Mouse (Mus musculus) MN1 (cell line): Measurements from ENCODE around the gene Cdyl.
A peak's percentile ranks its signal among the peaks of the same experiment; 100 is the strongest.
"Not testable (repeated sequence)": the region's sequence is repeated elsewhere in the genome, so short reads cannot be mapped to it uniquely, and the experiment has no call there.

Experiments
- DNase-seq: peaks from one replicate; pipeline ENCODE4 v3.0.0-alpha.2; 2016; ENCODE audit warnings: low spot score

The Cdyl gene

GRCm38 (mm10) chr13:35805727-35806126 lies 146.1 kb downstream of the Cdyl start:
- DNase-seq = no peak

GRCm38 (mm10) chr13:35806165-35806564 lies 146.5 kb downstream of the Cdyl start:
- no peak for DNase-seq

GRCm38 (mm10) chr13:35807016-35807415 lies 147.4 kb downstream of the Cdyl start:
- DNase-seq = no peak

- no peak for DNase-seq
These were observed 147.9 kb downstream of the Cdyl start for GRCm38 (mm10) chr13:35807525-35807924.

- no peak for DNase-seq
These were observed 148.3 kb downstream of the Cdyl start for GRCm38 (mm10) chr13:35807940-35808339.

- DNase-seq = no peak
These were observed 149.9 kb downstream of the Cdyl start for GRCm38 (mm10) chr13:35809252-35810159.

GRCm38 (mm10) chr13:35810160-35810537 lies 150.5 kb downstream of the Cdyl start:
- no peak for DNase-seq

GRCm38 (mm10) chr13:35811361-35812190 lies 151.9 kb downstream of the Cdyl start:
- DNase-seq = no peak

- DNase-seq = no peak
These were observed 152.5 kb downstream of the Cdyl start for GRCm38 (mm10) chr13:35812191-35812440.

- DNase-seq = no peak
These were observed 153.9 kb downstream of the Cdyl start for GRCm38 (mm10) chr13:35813348-35814127.

GRCm38 (mm10) chr13:35815205-35815726 lies 155.6 kb downstream of the Cdyl start:
- no peak for DNase-seq

- peak; percentile 14 for DNase-seq
These were observed 156.2 kb downstream of the Cdyl start for GRCm38 (mm10) chr13:35815782-35816368.

GRCm38 (mm10) chr13:35817626-35818025 lies 158.0 kb downstream of the Cdyl start:
- no peak for DNase-seq

GRCm38 (mm10) chr13:35818060-35818459 lies 158.4 kb downstream of the Cdyl start:
- DNase-seq = no peak

- DNase-seq = no peak
These were observed 162.3 kb downstream of the Cdyl start for GRCm38 (mm10) chr13:35821821-35822454.

GRCm38 (mm10) chr13:35822795-35823194 lies 163.2 kb downstream of the Cdyl start:
- DNase-seq = no peak

GRCm38 (mm10) chr13:35825639-35826038 lies 166.0 kb downstream of the Cdyl start:
- no peak for DNase-seq

GRCm38 (mm10) chr13:35832676-35833075 lies 173.0 kb downstream of the Cdyl start:
- no peak for DNase-seq

GRCm38 (mm10) chr13:35833941-35834340 lies 174.3 kb downstream of the Cdyl start:
- DNase-seq = no peak

GRCm38 (mm10) chr13:35835669-35836068 lies 176.0 kb downstream of the Cdyl start:
- DNase-seq = no peak

- not testable (repeated sequence) for DNase-seq
These were observed 176.9 kb downstream of the Cdyl start for GRCm38 (mm10) chr13:35836501-35836900.
